Mouse (Mus musculus) embryonic facial prominence, embryonic 10.5 days (tissue): ENCODE measurements around the gene Fam24b. TPM values are rescaled to one million over a fixed set of nuclear protein-coding genes. Genes with fewer than 3 reads are reported as not detected.

ENCODE experiments used
- DNase-seq: peaks from one replicate; pipeline ENCODE4 v3.0.0-alpha.2; 2017; ENCODE audit warnings: low spot score
- H3K27ac ChIP-seq: fragments of 300-500 bp; sonication (generic); replicated peaks from 2 replicates; pipeline ENCODE4 v1.5.1; 2016; ENCODE audit warnings: mild to moderate bottlenecking
- H3K27me3 ChIP-seq: fragments of 300-500 bp; sonication (generic); replicated peaks from 2 replicates; pipeline ENCODE4 v1.6.1; 2016; ENCODE audit warnings: low read depth, mild to moderate bottlenecking; ENCODE audit not compliant: poor library complexity, severe bottlenecking
- H3K36me3 ChIP-seq: fragments of 300-500 bp; sonication (generic); replicated peaks from 2 replicates; pipeline ENCODE4 v1.6.1; 2016; ENCODE audit warnings: mild to moderate bottlenecking, moderate library complexity
- H3K4me1 ChIP-seq: fragments of 300-500 bp; sonication (generic); 2 replicates; pipeline ENCODE4 v1.6.1; 2016
- H3K4me3 ChIP-seq: fragments of 300-500 bp; sonication (generic); 2 replicates; pipeline ENCODE4 v1.5.1; 2016; ENCODE audit warnings: mild to moderate bottlenecking, moderate library complexity
- H3K9me3 ChIP-seq: fragments of 300-500 bp; sonication (generic); 2 replicates; pipeline ENCODE4 v1.6.1; 2016; ENCODE audit warnings: mild to moderate bottlenecking
- WGBS: fragments of 180-500 bp; shearing (Covaris S2); methylation state at CpG from one replicate; pipeline ENCODE4 v1.1.7; 2016; 5-methylcytosine and 5-hydroxymethylcytosine counted together
- polyA plus RNA-seq: library from polyadenylated mRNA; unstranded; fragments of >200 nt; fragmentation: Nextera tagmentation; extraction: Ambion mirVana; gene quantifications from 2 replicates; pipeline ENCODE4 v1.2.1, GENCODE M21; 2016

The Fam24b gene
- polyA plus RNA-seq, 1 experiment from 2014 or later, result not detected

- WGBS, result 79% methylated on average over 2 of the region's 2 CpGs
- no peak for DNase-seq
- no peak overlapping the region for H3K4me3 ChIP-seq
- no peaks in the 10 kb centered on the region for H3K36me3 ChIP-seq
- no peak overlapping the region for H3K27ac ChIP-seq
- H3K4me1 ChIP-seq, result no peaks in the 10 kb centered on the region
- no peaks in the 10 kb centered on the region for H3K9me3 ChIP-seq
- no peaks in the 10 kb centered on the region for H3K27me3 ChIP-seq
Measured at GRCm38 (mm10) chr7:131331688-131332087, 2.4 kb upstream of the Fam24b start.

GRCm38 (mm10) chr7:131327054-131327453, 2.3 kb downstream of the Fam24b start:
- Histone ChIP-seq H3K9me3 (no peaks in the 10 kb centered on the region), H3K36me3 (no peaks in the 10 kb centered on the region), H3K4me3 (no peak overlapping the region), H3K4me1 (no peaks in the 10 kb centered on the region), H3K27me3 (no peaks in the 10 kb centered on the region), H3K27ac (no peak overlapping the region)
- no peak for DNase-seq
- WGBS, result 84% methylated on average over 5 of the region's 5 CpGs

GRCm38 (mm10) chr7:131322192-131322591, 7.1 kb downstream of the Fam24b start, which contains the start of gene Cuzd1:
TSS of gene Cuzd1 (minus strand) at chr7:131322292.
- Histone ChIP-seq H3K36me3 (no peaks in the 10 kb centered on the region), H3K27me3 (no peaks in the 10 kb centered on the region), H3K4me3 (no peak within 1 kb of the TSS), H3K4me1 (no peaks in the 10 kb centered on the region), H3K9me3 (no peaks in the 10 kb centered on the region), H3K27ac (no peak within 1 kb of the TSS)
- WGBS, result 80% methylated on average over 2 of the region's 2 CpGs
- DNase-seq, result no peak

- no peak overlapping the region for H3K27ac ChIP-seq
- H3K4me1 ChIP-seq, result no peaks in the 10 kb centered on the region
- 75% methylated on average over 7 of the region's 7 CpGs for WGBS
- no peak overlapping the region for H3K4me3 ChIP-seq
- DNase-seq, result no peak
- no peaks in the 10 kb centered on the region for H3K36me3 ChIP-seq
- no peaks in the 10 kb centered on the region for H3K27me3 ChIP-seq
- no peaks in the 10 kb centered on the region for H3K9me3 ChIP-seq
Measured at GRCm38 (mm10) chr7:131318340-131318739, 11.0 kb downstream of the Fam24b start.

- Histone ChIP-seq H3K9me3 (no peaks in the 10 kb centered on the region), H3K27me3 (no peaks in the 10 kb centered on the region), H3K36me3 (no peaks in the 10 kb centered on the region), H3K4me3 (no peak overlapping the region), H3K27ac (no peak overlapping the region), H3K4me1 (no peaks in the 10 kb centered on the region)
- peak; percentile 14 for DNase-seq
- WGBS, result 70% methylated on average over 12 of the region's 12 CpGs
Measured at GRCm38 (mm10) chr7:131317587-131317986, 11.7 kb downstream of the Fam24b start.

GRCm38 (mm10) chr7:131314493-131314892, 14.8 kb downstream of the Fam24b start:
- 81% methylated on average over 7 of the region's 7 CpGs for WGBS
- DNase-seq, result no peak
- H3K9me3 ChIP-seq, result no peaks in the 10 kb centered on the region
- H3K4me1 ChIP-seq, result no peaks in the 10 kb centered on the region
- no peaks in the 10 kb centered on the region for H3K36me3 ChIP-seq
- H3K27me3 ChIP-seq, result no peaks in the 10 kb centered on the region
- H3K4me3 ChIP-seq, result no peak overlapping the region
- no peak overlapping the region for H3K27ac ChIP-seq

- no peaks in the 10 kb centered on the region for H3K9me3 ChIP-seq
- DNase-seq, result no peak
- H3K4me3 ChIP-seq, result no peak overlapping the region
- H3K36me3 ChIP-seq, result no peaks in the 10 kb centered on the region
- no peak overlapping the region for H3K27ac ChIP-seq
- WGBS, result 81% methylated on average over 5 of the region's 5 CpGs
- no peaks in the 10 kb centered on the region for H3K4me1 ChIP-seq
- no peaks in the 10 kb centered on the region for H3K27me3 ChIP-seq
Measured at GRCm38 (mm10) chr7:131306733-131307132, 22.6 kb downstream of the Fam24b start.

GRCm38 (mm10) chr7:131303340-131303739, 26.0 kb downstream of the Fam24b start:
- no peaks in the 10 kb centered on the region for H3K27me3 ChIP-seq

GRCm38 (mm10) chr7:131297151-131297550, 32.2 kb downstream of the Fam24b start:
- Histone ChIP-seq H3K27me3 (no peaks in the 10 kb centered on the region), H3K4me3 (no peak overlapping the region), H3K9me3 (no peaks in the 10 kb centered on the region), H3K27ac (no peak overlapping the region), H3K4me1 (no peaks in the 10 kb centered on the region), H3K36me3 (no peaks in the 10 kb centered on the region)
- 79% methylated on average over 8 of the region's 8 CpGs for WGBS
- no peak for DNase-seq

More at GRCm38 (mm10) chr7:131303340-131303739, 26.0 kb downstream of the Fam24b start:
- 80% methylated on average over 8 of the region's 8 CpGs for whole genome bisulfite sequencing
- H3K27ac ChIP-seq, result no peak overlapping the region
- no peaks in the 10 kb centered on the region for H3K4me1 ChIP-seq
- no peak overlapping the region for H3K4me3 ChIP-seq
- no peaks in the 10 kb centered on the region for H3K36me3 ChIP-seq
- H3K9me3 ChIP-seq, result no peaks in the 10 kb centered on the region
- no peak for DNase-seq

Other genes with a start within 250 kb of the Fam24b start
- gene 4933402N03Rik, start 183.2 kb downstream of the Fam24b start, polyA plus RNA-seq, result not detected in 2 replicates
- not detected in 2 replicates for gene 5430419D17Rik, start 155.1 kb downstream of the Fam24b start, polyA plus RNA-seq
- gene Cuzd1, start 7.2 kb downstream of the Fam24b start, polyA plus RNA-seq, result not detected in 2 replicates
- not detected in 2 replicates for gene Fam24a, start 4.3 kb upstream of the Fam24b start, polyA plus RNA-seq
- gene 2310057M21Rik, start 33.2 kb upstream of the Fam24b start, polyA plus RNA-seq, result 20.8 and 23.9 TPM in 2 replicates
- gene Pstk, start 41.6 kb upstream of the Fam24b start, polyA plus RNA-seq, result 71.4 and 75.2 TPM in 2 replicates
- 17.3 and 18.1 TPM in 2 replicates for gene Ikzf5, start 81.0 kb upstream of the Fam24b start, polyA plus RNA-seq
- gene Acadsb, start 81.1 kb upstream of the Fam24b start, polyA plus RNA-seq, result 59.5 and 67.4 TPM in 2 replicates
- 0.10 and 0.44 TPM in 2 replicates for gene Hmx3, start 213.4 kb upstream of the Fam24b start, polyA plus RNA-seq
- gene Hmx2, start 219.3 kb upstream of the Fam24b start, polyA plus RNA-seq, result 0.27 and 0.44 TPM in 2 replicates
- 312 and 325 TPM in 2 replicates for gene Bub3, start 230.7 kb upstream of the Fam24b start, polyA plus RNA-seq